Mouse (Mus musculus): Measurements from ENCODE around the gene Ang. TPM values are rescaled to one million over a fixed set of nuclear protein-coding genes. Genes with fewer than 3 reads are reported as not detected.

The Ang gene
- total and polyA plus RNA-seq, 3 experiments, result 0.44 to 2.2 (median 1.2) TPM

GRCm38 (mm10) chr14:51082599-51083581 is 8.1 kb upstream of the Ang start:
- H3K27me3 ChIP-seq (replicated peaks), result peaks cover 5% of the 10 kb centered on the region
- no peaks in the 10 kb centered on the region for H3K9me3 ChIP-seq (replicated peaks; ENCODE audit: low read length)
- peak overlapping the region; percentile 52 to 71 (median 68) for H3K4me3 ChIP-seq (replicated peaks in 1 of 3; ENCODE audit: low read depth in 2 of 3, low read length in 2 of 3, poor library complexity in 1 of 3)
- no peaks in the 10 kb centered on the region for H3K79me2 ChIP-seq (replicated peaks; ENCODE audit: control insufficient read depth, extremely low read depth, insufficient read depth, poor library complexity, severe bottlenecking)
- TF ChIP-seq MAX (IDR thresholded peaks at IDR 0.05; ENCODE audit: low read length), result no peak
- TF ChIP-seq USF2 (conservative IDR thresholded peaks at IDR 0.05; ENCODE audit: low read depth, low read length), result no peak
- TF ChIP-seq SIN3A (IDR thresholded peaks at IDR 0.05; ENCODE audit: low read length), result no peak; the same call in none of the 2 replicates
- TF ChIP-seq HCFC1 (IDR thresholded peaks at IDR 0.05; ENCODE audit: low read depth, low read length), result no peak; the same call in 1 of the 2 replicates
- TF ChIP-seq MXI1 (IDR thresholded peaks at IDR 0.05; ENCODE audit: low read depth, low read length), result no peak
- TF ChIP-seq ETS1 (conservative IDR thresholded peaks at IDR 0.05; ENCODE audit: low read depth, low read length), result peak; percentile 31; the same call in 1 of the 2 replicates
- TF ChIP-seq KAT2A (IDR thresholded peaks at IDR 0.05; ENCODE audit: insufficient replicate concordance, low read length), result no peak
- peak; percentile 86 for TF ChIP-seq EP300 (IDR thresholded peaks at IDR 0.05; ENCODE audit: low read length)
- no peak for TF ChIP-seq MAZ (IDR thresholded peaks at IDR 0.05; ENCODE audit: low read depth, low read length)
- no peak for TF ChIP-seq POLR2A (IDR thresholded peaks at IDR 0.05; ENCODE audit: low read depth, low read length)
- TF ChIP-seq ZMIZ1 (IDR thresholded peaks at IDR 0.05; ENCODE audit: low read depth, low read length), result no peak
- no peak for TF ChIP-seq CHD1 (IDR thresholded peaks at IDR 0.05; ENCODE audit: low read depth, low read length)
- no peak for TF ChIP-seq GABPA (IDR thresholded peaks at IDR 0.05; ENCODE audit: insufficient replicate concordance, low read depth, low read length)
- TF ChIP-seq JUND (conservative IDR thresholded peaks at IDR 0.05; ENCODE audit: low read depth, low read length), result no peak
- TF ChIP-seq MAFK (IDR thresholded peaks at IDR 0.05; ENCODE audit: insufficient replicate concordance, low read length), result peak; percentile 92
- no peak for TF ChIP-seq NELFE (IDR thresholded peaks at IDR 0.05; ENCODE audit: low read depth, low read length)
- TF ChIP-seq MEF2A (IDR thresholded peaks at IDR 0.05; ENCODE audit: borderline replicate concordance, low read depth, low read length), result peak; percentile 65; the same call in 1 of the 2 replicates
- TF ChIP-seq PAX5 (IDR thresholded peaks at IDR 0.05; ENCODE audit: low read length), result no peak
- TF ChIP-seq RAD21 (IDR thresholded peaks at IDR 0.05; ENCODE audit: low read depth, low read length), result no peak
- peak; percentile 42; the same call in 1 of the 2 replicates for TF ChIP-seq TCF12 (IDR thresholded peaks at IDR 0.05; ENCODE audit: low read depth, low read length)
- TF ChIP-seq JUN (IDR thresholded peaks at IDR 0.05; ENCODE audit: insufficient read depth, low read depth, low read length), result no peak
- no peak for TF ChIP-seq CHD2 (IDR thresholded peaks at IDR 0.05; ENCODE audit: low read length)
- TF ChIP-seq IRF4 (IDR thresholded peaks at IDR 0.05; ENCODE audit: low read depth, low read length), result peak; percentile 83
- no peak for TF ChIP-seq USF1 (IDR thresholded peaks at IDR 0.05; ENCODE audit: low read depth, low read length)
- TF ChIP-seq NRF1 (IDR thresholded peaks at IDR 0.05; ENCODE audit: low read depth, low read length), result peak; percentile 59; the same call in 1 of the 2 replicates
- no peak for TF ChIP-seq ZKSCAN1 (IDR thresholded peaks at IDR 0.05; ENCODE audit: borderline replicate concordance, low read depth, low read length)
- 0 out of 2 replicates have a peak, but pooled peaks have one; percentile 68 for TF ChIP-seq E2F4 (IDR thresholded peaks at IDR 0.05; ENCODE audit: insufficient replicate concordance, low read depth, low read length)
- TF ChIP-seq MYC (IDR thresholded peaks at IDR 0.05; ENCODE audit: low read depth, low read length), result peak; percentile 29; the same call in 1 of the 2 replicates
- no peak for TF ChIP-seq RCOR1 (conservative IDR thresholded peaks at IDR 0.05; ENCODE audit: low read depth, low read length)
- no peak for TF ChIP-seq CTCF (conservative IDR thresholded peaks at IDR 0.05 in 1 of 2, IDR thresholded peaks at IDR 0.05 in 1 of 2; ENCODE audit: low read depth in 2 of 2, low read length in 2 of 2)
- 0 out of 2 replicates have a peak, but pooled peaks have one; percentile 30 for TF ChIP-seq UBTF (IDR thresholded peaks at IDR 0.05; ENCODE audit: low read depth, low read length)
- no peak for TF ChIP-seq ZC3H11A (IDR thresholded peaks at IDR 0.05; ENCODE audit: low read depth, low read length)
- TF ChIP-seq TBP (conservative IDR thresholded peaks at IDR 0.05; ENCODE audit: low read depth, low read length), result peak; percentile 99
- no peak for TF ChIP-seq ZNF384 (IDR thresholded peaks at IDR 0.05; ENCODE audit: low read depth, low read length)
- TF ChIP-seq SMC3 (IDR thresholded peaks at IDR 0.05; ENCODE audit: low read depth, low read length), result no peak
- peak; percentile 92 for TF ChIP-seq ELF1 (IDR thresholded peaks at IDR 0.05; ENCODE audit: low read depth, low read length)
- TF ChIP-seq POLR2AphosphoS2 (IDR thresholded peaks at IDR 0.05; ENCODE audit: low read depth, low read length), result no peak
- TF ChIP-seq BHLHE40 (IDR thresholded peaks at IDR 0.05; ENCODE audit: low read depth, low read length), result peak; percentile 60; the same call in 1 of the 2 replicates
- dilution Hi-C loops (cut with MboI; ENCODE audit: extremely low pct_ligation_motif_present, extremely low pct_unique_long_range_greater_than_20kb, low sequenced_read_pairs) (no loop called here), in situ Hi-C loops (cut with MboI; ENCODE audit: low pct_ligation_motif_present, low pct_unique_long_range_greater_than_20kb, low sequenced_read_pairs) (no loop called here)
- peak overlapping the region; percentile 67 for H3K4me2 ChIP-seq (ENCODE audit: insufficient read depth, low read depth, poor library complexity, severe bottlenecking)
- H3K9ac ChIP-seq (ENCODE audit: insufficient read depth, low read depth), result peak overlapping the region; percentile 8
- DNase-seq (ENCODE audit: extremely low read depth), result peak; percentile 88
- H3K4me1 ChIP-seq (ENCODE audit: control insufficient read depth in 1 of 2, insufficient read depth in 2 of 2), result peaks cover 4 to 35% of the 10 kb centered on the region in 2 experiments; a peak in 3 of 4 replicates
- peak overlapping the region; percentile 21 for H3K27ac ChIP-seq (ENCODE audit: insufficient read depth, low read depth)
- H3K36me3 ChIP-seq (replicated peaks in 1 of 2; ENCODE audit: control insufficient read depth in 1 of 2, insufficient read depth in 1 of 2, low read length in 1 of 2), result no peaks in the 10 kb centered on the region

Data from CH12.LX (cell line).